Mouse (Mus musculus) lung, postnatal 14 days (tissue): ENCODE results near the gene Ttll5.

ENCODE experiments used
- DNase-seq: peaks from one replicate; pipeline ENCODE4 v3.0.0; 2021

Ttll5 gene

DNA sequence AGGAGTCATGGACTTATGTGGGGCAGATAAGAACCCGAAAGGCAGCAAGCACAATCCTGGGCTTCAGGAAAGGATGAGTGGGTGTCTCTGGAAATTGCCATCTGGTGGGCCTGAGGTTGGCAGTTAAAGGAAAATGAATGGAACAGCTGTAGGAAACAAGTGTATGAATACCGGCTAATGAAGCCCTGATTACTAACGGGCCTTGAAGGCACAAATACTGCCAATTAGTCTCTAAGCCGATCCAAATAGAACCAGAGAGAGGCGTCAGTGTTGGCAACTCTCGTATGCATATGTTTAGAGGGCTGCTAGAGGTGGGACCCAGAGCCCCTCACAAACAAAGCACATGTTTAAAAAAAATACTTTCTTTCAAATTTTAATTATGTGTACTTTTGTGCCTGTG lies 247.0 kb downstream of the Ttll5 start:
- no peak for DNase-seq

DNA sequence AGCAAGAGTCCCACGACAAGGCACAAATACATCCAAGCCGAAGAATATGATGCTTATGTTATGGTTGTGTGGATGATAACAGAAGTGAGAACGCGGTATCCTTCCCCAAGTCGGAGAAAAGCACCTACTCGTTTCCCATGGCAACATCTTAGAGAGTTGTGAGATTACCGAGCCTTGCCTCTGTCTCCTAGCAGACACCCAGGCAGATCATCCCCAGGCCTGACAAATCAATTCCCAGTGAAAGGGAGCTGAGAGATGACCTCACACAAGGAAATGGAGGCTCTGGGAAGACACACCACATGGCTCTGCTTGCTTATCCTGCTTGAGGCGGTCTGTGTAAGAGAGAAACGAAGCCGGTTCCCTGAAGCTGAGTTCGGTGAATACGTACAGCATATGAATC lies 250.2 kb downstream of the Ttll5 start:
- DNase-seq, result no peak

DNA sequence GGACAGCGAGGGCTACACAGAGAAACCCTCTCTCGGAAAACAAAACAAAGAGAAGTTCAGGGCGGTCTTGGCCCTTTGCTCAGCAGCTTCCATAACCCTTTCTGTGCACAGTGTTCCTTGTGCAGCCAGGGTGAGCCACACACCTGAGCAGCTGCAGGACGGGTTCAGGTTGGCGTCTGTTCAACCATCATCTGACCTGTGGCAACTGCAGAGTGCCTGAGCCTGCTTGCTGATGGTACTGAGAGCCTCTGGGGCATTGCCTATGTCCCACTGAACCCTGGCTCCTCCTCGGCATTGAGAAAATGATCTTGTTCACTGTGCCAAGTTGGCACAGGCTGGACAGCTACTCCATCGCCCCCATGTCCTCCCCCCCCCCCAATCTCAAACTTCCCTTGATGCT lies 250.9 kb downstream of the Ttll5 start:
- DNase-seq, result no peak

DNA sequence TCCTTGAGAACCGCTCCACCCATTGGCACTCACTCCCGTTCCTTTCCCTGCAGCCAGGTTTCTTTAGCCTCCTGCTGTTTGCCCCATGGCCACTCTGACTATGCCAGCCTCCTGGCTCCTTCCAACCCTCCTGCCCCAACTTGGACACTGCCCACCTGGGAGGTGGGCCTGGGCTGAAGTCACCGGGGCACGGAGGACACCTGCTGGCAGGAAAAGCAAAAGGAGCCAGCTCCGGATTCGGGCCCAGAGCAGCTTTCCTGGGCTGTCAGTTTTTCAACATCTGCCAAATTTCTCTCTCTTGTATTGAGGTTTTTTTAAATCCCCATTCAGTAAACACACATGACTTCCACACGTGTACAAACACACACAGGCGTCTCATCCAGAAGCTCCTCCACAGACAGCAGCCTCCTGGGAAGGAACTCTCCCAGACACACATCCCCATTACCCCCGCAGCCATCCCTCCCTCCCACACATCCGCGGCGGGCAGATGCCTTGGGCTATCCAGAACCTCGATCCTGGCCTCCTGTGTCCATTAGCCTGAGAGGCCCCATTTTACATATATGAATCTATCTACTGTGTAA lies 252.0 kb downstream of the Ttll5 start:
- peak; percentile 44 for DNase-seq

DNA sequence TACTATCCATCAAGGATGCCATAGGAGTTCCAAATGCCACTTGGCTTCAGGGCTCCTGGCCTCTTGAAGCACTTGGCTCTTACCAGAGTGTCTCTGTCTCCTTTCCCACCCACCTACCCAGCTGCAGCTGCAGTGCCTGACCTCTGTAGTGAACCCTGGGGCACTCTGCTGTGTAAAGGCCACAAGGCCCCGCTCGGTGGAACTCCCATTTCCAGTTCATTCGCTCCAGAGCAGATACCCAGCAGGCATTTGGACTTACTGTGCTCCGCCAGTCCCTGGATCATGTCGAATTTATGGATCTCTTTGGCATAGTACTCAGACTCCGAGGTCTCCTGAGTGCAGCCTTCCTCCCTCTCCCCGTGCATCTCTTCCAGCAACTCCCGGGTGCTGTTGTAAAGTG lies 252.9 kb downstream of the Ttll5 start:
- no peak for DNase-seq

DNA sequence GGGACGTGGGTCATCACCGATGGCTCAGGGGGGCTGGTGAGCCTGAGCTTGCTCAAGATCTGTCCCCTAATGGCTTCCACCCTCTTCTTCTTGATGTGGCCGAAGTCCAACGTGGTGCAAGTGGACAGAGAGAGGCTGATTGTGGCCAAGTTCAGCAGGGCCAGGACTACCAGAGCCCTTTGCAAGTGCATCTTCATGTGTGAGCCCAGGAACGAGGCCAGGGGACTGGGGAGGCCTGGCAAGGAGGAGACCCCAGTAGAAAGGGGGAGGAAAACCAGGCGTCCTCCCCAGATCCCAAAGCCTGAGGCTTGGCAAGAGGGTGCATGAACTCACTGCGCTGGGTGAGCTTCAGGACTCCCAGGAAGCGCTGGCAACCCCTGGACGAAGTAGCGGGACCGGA lies 253.3 kb downstream of the Ttll5 start:
- no peak for DNase-seq

DNA sequence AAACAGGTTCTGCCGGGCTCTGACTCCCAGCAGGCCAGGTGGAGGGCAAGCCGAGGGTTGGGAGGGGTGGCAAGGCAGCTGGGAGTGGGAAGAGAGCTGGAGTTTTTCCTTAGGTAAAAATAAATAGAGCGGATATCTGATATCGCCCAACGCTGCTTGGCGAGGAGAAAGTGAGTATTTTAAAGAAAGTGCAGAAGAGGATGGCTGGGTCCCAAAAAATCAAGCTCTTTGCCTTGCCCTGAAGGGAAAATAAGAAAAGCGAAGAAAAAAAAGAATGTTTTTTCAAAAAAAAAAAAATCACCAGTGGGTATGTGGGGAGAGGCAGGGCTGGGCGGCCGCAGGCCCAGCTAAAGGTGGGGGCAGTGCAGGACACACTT lies 253.7 kb downstream of the Ttll5 start:
- DNase-seq, result no peak

DNA sequence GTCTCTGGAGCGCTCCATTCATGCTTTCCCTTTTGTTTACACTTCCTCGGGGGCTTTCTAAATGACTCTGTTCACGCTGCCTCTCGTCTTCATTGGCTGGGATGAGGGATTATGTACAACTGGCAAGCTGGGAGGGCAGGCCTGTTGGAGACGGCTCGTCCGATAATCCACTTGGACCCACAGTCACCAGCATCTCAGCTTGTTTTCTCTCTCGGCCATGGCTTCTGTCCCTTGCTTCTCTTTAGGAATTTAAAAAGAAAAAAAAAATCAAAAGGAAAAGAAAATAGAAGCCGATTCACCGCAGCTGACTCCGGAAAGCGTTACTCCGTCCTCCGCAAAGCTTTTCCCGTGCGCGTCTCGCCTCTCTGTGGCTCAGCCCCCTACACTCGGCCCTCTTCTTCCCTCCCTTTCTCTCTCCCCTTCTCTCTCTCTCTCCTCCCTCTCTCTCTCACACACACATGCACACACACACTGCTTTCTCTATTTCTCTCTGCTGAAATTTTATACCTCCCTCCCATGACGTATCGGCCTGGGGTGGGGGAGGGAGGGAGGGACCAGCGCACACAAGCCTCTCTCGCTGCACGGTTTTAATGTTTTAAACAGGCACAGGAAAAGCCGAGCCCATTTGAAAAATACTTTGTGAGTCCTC lies 254.2 kb downstream of the Ttll5 start, which contains the start of gene Tgfb3:
TSS of gene Tgfb3 (minus strand) at position 489 of the 649 bp plus-strand sequence.
- DNase-seq, result peak; percentile 46

DNA sequence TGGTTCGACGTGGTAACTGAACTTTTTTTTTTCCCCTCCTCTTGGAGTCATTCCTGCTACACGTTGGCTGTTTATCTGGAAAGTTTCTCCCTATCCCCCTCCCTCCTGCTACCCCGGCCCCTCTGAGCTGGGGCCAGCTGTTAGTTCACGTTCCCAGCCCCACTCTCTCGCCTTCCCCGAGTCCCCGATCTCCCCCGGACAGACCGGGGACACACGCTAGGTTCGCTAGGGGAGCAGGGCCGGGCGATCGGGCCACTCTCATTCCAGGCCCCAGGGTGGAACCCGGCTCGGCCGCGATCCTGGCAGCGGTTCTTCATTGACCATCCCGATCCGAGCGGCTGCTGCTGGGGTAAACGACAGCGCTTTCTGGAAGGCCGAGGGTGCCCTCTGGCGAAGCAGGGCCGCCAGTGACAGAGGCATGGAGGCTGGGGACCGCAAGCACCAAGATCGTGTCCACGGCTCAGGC lies 254.8 kb downstream of the Ttll5 start:
- peak; percentile 95 for DNase-seq

DNA sequence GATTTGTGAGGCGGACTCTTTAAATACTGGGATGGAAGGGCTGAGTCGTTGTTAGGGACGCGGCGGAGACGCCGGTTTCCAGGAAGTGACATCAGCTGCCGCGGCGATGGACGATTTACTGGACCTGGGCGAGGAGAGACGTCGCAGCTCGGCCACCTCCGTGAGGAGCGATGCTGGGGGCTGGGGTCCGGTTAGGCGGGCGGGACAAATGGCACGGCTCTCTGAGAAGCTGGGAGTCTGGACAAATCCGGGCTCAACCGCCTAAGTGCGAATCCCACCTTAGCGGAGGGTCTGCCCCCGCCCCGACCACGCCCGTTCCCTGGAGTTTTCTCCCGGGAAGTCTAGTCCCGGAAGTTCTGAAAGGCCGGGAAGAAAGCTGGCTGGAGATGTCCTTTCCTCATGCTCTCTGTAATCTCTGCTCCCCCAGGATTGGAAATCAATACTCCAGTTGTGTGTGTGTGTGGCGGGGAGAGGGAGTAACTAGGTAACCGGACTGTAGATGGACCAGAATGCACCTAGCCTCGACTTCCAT lies 258.1 kb downstream of the Ttll5 start, which contains the start of gene Ift43:
TSS of gene Ift43 (plus strand) at position 61 of the 532 bp plus-strand sequence.
- peak; percentile 87 for DNase-seq

DNA sequence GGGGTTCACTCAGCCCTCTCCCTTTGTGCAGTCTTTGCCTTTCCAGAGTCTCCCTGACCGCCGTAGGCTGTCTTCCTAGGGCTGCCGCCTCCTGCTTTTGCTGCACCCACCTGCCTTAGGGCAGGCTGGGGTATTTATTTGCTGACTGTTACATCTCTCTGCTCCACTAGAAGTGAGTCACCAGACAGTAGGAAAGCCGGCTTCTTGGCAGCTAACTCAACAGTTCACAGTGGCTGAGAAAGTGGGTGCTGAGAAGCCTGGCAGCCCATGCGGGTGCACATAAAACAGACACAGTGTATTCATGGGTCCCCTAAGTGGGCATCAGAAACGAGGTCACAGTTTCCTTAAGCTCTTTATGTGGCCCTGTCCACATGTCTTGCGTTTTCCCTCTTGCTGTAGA lies 261.4 kb downstream of the Ttll5 start:
- no peak for DNase-seq

DNA sequence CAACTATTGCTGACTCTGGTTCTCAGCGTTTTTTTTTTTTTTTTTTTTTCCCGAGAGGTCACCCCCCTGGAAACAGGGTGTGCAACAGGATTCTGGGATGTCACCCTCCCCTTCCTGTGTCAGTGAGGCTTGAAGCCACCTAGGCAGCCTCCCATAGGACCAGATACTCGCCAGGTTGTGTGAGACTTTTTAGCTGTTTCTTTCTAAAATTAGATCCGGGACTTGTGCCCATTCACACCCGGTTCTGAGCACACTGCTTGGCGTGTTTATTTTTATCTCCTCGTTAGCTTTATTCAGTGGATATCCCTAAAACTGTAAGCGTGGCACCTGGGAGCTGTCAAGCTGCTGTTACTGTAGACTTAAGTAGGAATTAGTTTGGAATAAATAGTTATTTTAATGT lies 262.1 kb downstream of the Ttll5 start:
- DNase-seq, result no peak

DNA sequence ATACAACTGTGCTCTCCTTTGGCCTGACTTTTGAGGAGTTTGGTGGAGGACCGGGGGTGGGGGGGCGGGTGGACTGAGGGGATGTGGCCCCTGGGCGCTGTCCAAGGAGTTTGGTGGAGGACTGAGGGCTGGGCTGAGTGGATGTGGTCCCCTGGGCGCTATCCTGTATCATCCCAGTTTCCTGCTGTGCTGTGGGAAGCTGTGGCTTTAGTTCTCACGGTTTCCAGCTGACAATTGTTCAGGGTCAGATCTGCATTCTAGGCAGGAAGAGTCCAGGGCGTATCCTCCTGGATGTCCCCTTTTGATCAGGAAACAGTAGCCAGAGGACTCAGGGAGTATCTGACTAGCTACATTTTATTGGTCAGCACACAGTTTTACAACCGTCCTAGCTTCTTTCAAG lies 263.6 kb downstream of the Ttll5 start:
- DNase-seq, result peak; percentile 27

DNA sequence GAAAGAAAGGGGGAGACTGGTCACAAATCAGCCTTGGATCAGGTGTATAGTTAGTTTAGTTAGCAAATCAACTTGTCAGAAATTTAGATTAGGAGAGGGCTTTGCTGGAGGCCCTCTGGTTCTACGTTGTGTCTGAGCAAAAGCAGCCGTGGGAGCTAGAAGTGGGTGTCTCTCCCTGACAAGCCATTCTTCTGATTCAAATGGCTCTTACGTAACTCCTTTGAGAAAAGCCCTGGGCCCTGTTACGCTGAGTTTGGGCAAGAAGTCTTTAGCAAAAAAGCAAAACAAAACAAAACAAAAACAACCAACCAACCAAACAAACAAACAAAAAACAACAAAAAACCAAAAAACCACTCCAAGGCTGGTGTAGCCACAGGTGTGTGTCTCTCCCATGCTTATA lies 266.3 kb downstream of the Ttll5 start:
- DNase-seq, result peak; percentile 22

DNA sequence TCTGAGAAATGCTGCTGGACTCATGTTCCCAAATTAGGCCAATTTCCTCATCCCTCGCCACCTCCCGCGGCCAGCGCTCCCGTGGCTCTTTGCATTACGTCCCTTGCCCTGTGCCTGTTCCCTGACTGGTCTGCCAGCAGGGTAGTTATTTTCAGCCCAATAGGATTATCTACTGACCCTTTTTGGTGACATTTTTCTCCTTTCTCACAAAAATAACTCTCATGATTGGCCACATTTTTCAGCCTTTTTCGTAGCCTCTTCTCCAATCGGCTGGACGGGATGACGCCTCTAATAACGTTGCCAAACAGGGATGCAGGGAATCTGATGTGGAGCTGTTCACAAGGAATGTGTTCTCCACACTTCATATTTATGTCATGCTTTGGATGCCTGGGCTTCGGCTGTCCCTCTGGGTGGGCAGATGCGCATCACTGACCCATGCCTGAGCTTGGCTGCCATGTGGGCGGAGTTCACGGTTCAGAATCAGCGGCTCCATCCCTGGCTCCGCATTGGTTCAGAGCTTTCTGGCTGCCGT lies 267.2 kb downstream of the Ttll5 start:
- peak; percentile 65 for DNase-seq

DNA sequence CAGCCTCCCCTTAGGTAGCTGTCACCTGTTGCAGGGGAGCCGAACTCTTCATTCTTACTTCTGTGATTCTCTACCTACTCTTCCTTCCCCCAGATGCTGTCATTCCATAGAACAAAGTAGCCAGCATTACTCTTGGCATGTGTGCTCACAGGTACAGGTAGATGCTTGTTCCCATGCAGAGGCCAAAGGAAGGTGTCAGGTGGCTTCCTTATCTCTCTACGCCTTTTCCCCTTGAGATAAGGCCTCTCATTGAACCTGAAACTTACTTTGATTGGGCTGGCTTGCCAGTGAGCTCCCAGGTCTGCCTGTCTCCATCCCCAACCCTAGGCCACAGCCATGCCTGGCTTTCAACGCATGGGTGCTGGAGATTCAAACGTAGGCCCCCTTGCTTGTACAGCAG lies 269.6 kb downstream of the Ttll5 start:
- no peak for DNase-seq

DNA sequence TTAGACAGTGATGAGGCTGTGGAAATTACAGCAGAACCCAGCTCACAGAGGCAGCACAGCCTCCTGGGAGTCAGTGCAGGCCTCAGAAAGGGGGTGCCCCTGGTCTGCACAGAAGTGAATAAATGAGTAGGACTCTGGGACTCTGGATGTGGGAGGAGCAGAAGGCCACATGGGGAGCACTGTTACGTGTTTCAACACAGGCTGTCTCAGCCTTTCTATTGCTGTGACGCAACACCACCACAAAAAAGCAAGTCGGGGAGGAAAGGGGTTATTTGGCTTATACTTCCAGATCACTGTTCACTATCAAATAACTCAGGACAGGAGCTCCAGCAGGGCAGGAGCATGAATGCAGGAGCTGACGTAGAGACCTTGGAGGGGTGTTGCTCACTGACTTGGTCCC lies 271.3 kb downstream of the Ttll5 start:
- no peak for DNase-seq

DNA sequence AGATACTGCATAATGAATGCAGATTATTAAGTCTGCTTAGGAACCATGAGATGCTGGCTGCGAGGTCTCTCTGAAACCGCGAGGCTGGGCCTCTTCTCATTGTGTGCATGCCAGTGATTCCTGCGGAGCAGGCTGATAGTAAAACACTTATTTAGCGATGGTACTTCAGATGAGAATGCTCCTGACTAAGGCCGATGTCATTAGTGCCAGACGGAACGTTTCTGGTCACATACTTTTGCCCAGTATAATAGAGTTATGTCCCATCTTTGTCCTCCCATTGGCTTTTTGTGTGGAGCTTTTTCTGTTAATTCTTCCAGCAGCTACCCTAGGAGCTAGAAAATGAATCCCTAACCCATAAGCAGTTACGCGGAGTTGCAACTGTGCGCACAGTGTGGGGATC lies 273.3 kb downstream of the Ttll5 start:
- DNase-seq, result no peak

DNA sequence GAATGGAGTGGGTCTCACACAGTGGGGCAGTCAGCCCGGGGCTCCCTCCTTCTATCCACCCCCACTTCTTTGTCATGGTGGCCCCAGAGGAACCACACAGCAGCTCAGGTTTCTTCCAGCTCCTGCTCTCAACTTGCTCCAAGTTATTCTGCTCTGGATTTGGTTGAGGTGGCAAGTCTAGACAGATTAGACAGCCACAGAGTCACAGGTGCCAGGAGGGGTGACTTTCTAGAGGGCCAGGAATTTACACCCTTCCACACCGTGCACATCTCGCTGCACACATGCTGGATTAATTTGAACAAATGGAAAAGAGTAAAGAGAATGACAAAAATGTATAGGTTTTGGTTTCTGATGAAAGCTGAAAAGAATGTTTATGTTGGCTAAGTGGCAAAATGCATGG lies 276.3 kb downstream of the Ttll5 start:
- DNase-seq, result no peak

DNA sequence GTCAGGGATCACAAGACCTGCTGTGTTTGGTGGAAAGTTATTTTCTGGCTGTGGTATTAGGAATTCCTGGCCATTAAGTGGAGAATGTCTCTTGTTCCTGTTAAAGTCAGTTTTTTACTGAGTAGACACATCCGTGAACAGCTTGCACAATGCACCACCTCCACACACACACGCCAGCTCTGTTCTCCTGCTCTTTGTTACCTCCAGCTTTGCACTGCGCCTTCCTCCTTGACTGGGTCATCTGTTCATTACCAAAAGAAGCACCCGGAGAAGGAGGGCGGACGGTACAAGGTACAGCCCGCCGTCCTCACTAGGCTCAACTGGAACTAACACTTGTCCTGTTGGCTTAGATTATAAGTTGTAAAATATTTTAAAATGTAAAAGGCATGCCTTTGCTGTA lies 278.2 kb downstream of the Ttll5 start:
- DNase-seq, result no peak

DNA sequence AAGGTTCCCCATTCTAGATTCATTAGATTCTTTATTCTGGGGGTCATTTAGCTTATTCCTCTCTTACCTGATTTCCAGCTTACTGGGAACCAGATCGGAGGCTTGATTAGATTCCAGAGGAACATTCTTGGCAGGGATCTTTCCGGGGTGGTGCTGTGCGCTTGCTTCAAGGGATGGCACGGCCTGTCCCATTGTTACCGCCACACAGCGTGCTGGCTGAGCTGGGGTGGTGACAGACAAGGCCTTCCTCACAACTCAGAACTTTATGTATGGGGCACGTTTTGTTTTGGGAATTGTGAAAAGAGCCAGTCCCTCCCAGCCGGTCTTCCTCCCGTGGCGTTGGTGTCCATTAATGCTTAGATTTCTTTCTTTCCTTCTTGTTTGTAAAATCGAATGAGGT lies 278.9 kb downstream of the Ttll5 start:
- DNase-seq, result peak; percentile 51

DNA sequence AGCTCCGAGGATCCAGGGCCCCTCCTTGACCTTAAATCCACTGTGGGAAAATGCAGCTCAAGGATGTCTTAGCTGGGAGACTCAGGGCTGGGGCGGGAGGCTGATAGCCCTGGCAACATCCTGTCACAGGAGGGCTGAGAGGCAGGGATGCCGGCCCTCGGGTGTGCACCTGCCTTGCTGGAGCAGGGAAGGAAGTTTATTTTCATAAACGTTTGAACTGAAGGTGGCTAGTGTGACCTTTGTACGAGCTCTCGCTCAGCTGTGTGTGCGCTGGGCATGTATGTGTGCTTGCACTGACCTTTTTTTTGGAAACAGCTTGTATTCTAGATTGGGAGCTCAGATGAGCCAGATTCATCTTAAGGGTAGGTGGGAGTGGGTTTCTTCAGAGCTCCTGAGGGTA lies 279.4 kb downstream of the Ttll5 start:
- no peak for DNase-seq

DNA sequence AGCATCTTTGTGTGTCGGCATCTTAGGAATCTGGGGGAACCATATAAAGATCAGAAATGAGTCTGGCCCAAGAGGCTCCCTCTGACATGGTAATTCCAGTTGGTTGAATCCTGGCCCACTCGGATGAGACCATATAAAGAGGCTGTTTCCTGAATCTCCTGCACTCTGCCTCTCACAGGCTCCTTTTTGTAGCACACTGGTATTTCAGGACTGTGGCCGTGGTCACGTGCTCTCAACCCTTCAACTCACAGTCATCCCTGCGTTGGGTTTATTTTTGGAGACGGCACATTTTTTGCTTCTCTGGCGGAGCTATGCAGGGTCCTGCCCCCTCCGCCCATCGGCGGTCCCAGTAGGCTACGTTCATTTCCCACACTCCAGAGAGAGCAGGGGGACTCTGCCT lies 279.8 kb downstream of the Ttll5 start:
- peak; percentile 44 for DNase-seq

DNA sequence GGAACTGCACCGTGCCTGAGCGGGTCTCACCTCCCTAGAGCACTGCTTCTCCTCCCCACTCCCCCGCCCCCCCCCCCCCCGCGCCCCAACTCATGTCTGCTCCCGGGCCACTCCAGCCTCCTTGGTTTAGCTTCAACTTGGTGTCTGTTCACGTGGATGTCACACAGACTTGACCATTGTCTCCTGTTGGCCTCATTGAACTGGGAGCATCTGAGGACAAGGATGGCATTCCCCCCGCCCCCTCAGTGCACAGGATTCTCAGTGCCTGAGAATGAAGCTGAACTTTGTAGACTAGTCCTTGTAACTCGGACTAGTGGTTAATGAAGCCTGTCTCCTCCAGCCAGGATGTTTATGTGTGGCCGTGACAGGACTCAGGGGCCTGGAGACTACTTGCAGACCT lies 281.1 kb downstream of the Ttll5 start:
- DNase-seq, result no peak

DNA sequence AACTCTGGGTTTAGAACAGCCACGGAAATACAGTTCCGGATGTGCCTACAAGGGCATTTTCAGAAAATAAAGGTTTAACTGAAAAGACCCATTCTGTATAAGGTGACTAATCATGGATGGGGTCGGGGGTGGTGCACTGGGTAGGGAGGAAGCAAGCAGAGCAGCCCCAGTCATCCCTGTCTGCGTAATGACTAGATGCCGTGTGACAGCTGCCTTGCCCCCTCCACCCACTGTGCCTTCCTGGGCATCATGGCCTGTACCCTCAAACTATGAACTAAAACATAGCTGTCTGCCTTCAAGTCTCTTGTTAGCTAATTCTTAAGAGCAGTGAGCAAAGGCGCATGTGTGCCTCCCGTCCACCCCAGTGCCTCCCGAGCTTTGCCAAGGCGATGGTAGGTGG lies 281.6 kb downstream of the Ttll5 start:
- no peak for DNase-seq
